Mouse (Mus musculus) E14TG2a.4 (cell line): Measurements from ENCODE around the gene Dcdc2a.

ENCODE experiments used
- CTCF ChIP-seq: conservative IDR thresholded peaks from 2 replicates; pipeline ENCODE4 v1.5.1; 2014; ENCODE audit warnings: low read length
- NANOG ChIP-seq: IDR thresholded peaks from 2 replicates; pipeline ENCODE4 v1.6.1; 2014; ENCODE audit warnings: borderline replicate concordance, low read length, mixed read lengths
- POU5F1 ChIP-seq: IDR thresholded peaks from 2 replicates; pipeline ENCODE4 v1.6.1; 2014; ENCODE audit warnings: low read length, borderline replicate concordance

- TF ChIP-seq CTCF: no peak
- TF ChIP-seq POU5F1: no peak
- no peak for TF ChIP-seq NANOG
Observed at GRCm38 (mm10) chr13:25007115-25007514, 48.7 kb upstream of the Dcdc2a start.
